Mouse (Mus musculus) small intestine, adult 10 weeks (tissue): Measurements from ENCODE around the gene Cyp26c1. TPM values are rescaled to one million over a fixed set of nuclear protein-coding genes. Genes with fewer than 3 reads are reported as not detected.

Source experiments
- polyA plus RNA-seq: library from polyadenylated mRNA; stranded (reverse); fragments of 350-450 nt; fragmentation: Illumina TruSeq; extraction: RNeasy Lipid Tissue Mini Kit (QIAGEN cat#74804); gene quantifications from one replicate; pipeline ENCODE4 v1.2.3, GENCODE M21; 2014; ENCODE audit warnings: low replicate concordance

Cyp26c1 gene
- polyA plus RNA-seq: not detected

GRCm38 (mm10) chr19:37685281-37685680 lies at the start of gene Cyp26c1:
Gene Cyp26c1 (plus strand): TSS chr19:37685581.

GRCm38 (mm10) chr19:37697651-37698272 lies 12.4 kb downstream of the Cyp26c1 start, which contains the start of gene Cyp26a1:
Gene Cyp26a1 (plus strand): TSS chr19:37697798.

Other genes starting within 250 kb of the Cyp26c1 start
- 56.6 TPM for gene Exoc6, start 135.2 kb upstream of the Cyp26c1 start, polyA plus RNA-seq
- gene Cyp26a1, start 12.2 kb downstream of the Cyp26c1 start, polyA plus RNA-seq: not detected